Mouse (Mus musculus) small intestine, adult 2 months (tissue): Measurements from ENCODE around the gene Arhgap17. TPM values are rescaled to one million over a fixed set of nuclear protein-coding genes. Genes with fewer than 3 reads are reported as not detected.

Experiments
- H3K27ac ChIP-seq: fragments of 200-500 bp; 2 replicates; pipeline ENCODE4 v1.5.1; 2012; ENCODE audit warnings: low read depth, low read length, control low read depth, inconsistent platforms; ENCODE audit not compliant: insufficient read depth
- H3K27me3 ChIP-seq: fragments of 200-500 bp; 2 replicates; pipeline ENCODE4 v1.6.1; 2012; ENCODE audit warnings: mild to moderate bottlenecking, moderate library complexity, low read length, inconsistent platforms; ENCODE audit not compliant: control insufficient read depth, insufficient read depth
- H3K36me3 ChIP-seq: fragments of 200-500 bp; 2 replicates; pipeline ENCODE4 v1.6.1; 2012; ENCODE audit warnings: mild to moderate bottlenecking, low read length, control low read depth, inconsistent platforms; ENCODE audit not compliant: control insufficient read depth, insufficient read depth
- H3K4me1 ChIP-seq: fragments of 200-500 bp; 2 replicates; pipeline ENCODE4 v1.6.1; 2012; ENCODE audit warnings: low read length, inconsistent platforms, mixed read lengths; ENCODE audit not compliant: control insufficient read depth, insufficient read depth, insufficient read length
- H3K4me3 ChIP-seq: fragments of 200-500 bp; 2 replicates; pipeline ENCODE4 v1.5.1; 2012; ENCODE audit warnings: low read depth, mild to moderate bottlenecking, control low read depth, inconsistent platforms, low read length, moderate library complexity
- CTCF ChIP-seq: fragments of 200-500 bp; IDR thresholded peaks from 2 replicates; pipeline ENCODE4 v1.5.1; 2012; ENCODE audit warnings: low read depth, mild to moderate bottlenecking, control low read depth, inconsistent platforms, low read length, moderate library complexity, mixed read lengths; ENCODE audit not compliant: insufficient replicate concordance, insufficient read length; ENCODE audit errors: extremely low read depth
- POLR2A ChIP-seq: fragments of 200-500 bp; IDR thresholded peaks from 2 replicates; pipeline ENCODE4 v1.6.1; 2012; ENCODE audit warnings: low read depth, mild to moderate bottlenecking, control low read depth, inconsistent platforms, low read length, moderate library complexity
- WGBS: fragments of 180-500 bp; shearing (Covaris S2); methylation state at CpG from one replicate; pipeline ENCODE4 v1.1.7; 2018; 5-methylcytosine and 5-hydroxymethylcytosine counted together
- polyA plus RNA-seq: library from polyadenylated mRNA; depleted of rRNA; stranded (reverse); fragments of >200 nt; gene quantifications from 2 replicates; pipeline ENCODE4 v1.2.3, GENCODE M21; 2012

Arhgap17 gene
- polyA plus RNA-seq, 1 experiment = 69.8 TPM

DNA sequence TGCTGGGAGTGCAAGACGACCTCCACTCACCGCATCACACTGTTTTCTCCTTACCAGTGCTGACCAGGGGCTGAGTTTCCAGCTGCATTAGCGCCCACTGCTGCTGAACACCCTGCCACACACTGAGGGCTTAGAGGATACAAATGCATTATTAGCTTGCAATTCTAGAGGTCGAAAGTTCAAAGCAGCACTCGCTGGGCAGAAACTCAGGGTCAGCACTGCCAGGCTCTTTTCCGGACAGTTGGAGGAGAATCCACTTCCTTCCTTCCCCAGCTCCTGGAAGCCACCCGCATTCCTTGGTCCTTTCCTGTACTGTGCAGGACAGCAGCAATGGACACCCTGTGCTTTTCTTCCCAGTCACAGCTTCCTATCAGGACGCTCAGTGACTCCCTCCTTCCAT lies 31.4 kb downstream of the Arhgap17 start:
- 74% methylated on average over 8 of the region's 8 CpGs for WGBS
- no peak overlapping the region; the same call in 1 of the 2 replicates for H3K27ac ChIP-seq
- no peaks in the 10 kb centered on the region for H3K36me3 ChIP-seq
- H3K27me3 ChIP-seq = no peaks in the 10 kb centered on the region
- H3K4me1 ChIP-seq = peaks cover 13% of the 10 kb centered on the region; the same call in 1 of the 2 replicates
- no peak overlapping the region for H3K4me3 ChIP-seq
- no peak for TF ChIP-seq POLR2A
- no peak for TF ChIP-seq CTCF

DNA sequence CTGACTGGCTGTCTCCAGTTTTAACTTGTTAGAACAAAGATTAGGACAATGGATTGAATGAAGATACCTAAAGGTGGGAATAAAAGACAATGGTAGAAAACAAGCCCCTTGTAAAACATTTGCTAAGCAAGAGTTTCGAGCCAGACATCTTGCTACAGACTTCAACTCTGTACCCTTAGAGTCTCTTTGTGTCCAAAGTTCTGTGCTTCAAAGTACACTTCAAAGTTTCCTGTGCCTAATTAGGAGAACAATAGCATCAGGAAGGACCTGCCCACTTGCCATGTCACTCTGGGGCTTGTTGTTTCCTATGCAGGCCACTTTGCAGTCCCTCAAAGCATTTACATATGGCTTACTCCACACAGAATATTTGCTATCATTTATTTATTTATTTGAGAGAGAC lies 33.4 kb downstream of the Arhgap17 start:
- WGBS = 26% methylated on average over 1 of the region's 1 CpGs

DNA sequence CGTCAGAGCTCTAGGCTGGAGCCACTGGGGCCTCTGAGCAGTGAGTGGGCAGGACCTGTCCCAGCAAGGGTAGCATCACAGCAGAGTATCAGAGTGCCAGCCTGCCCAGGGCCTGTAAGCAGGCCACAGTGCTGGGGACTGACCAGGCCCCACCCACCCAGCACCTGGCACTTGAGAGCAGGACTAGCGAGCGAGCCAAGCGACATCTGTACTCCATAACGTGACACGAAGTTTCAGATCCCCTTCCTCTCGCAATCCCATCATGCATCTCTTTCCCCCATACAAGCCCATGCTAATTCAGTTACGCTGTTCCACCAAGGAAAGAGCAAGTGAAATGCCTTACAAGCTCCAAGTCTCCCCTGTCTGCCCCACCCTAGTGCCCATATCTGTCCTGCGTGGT lies 39.2 kb downstream of the Arhgap17 start:
- no peak overlapping the region for H3K27ac ChIP-seq
- no peak overlapping the region for H3K4me3 ChIP-seq
- TF ChIP-seq CTCF (no peak), POLR2A (no peak)
- WGBS = 83% methylated on average over 9 of the region's 9 CpGs
- peaks cover 2% of the 10 kb centered on the region; the same call in 1 of the 2 replicates for H3K4me1 ChIP-seq
- H3K36me3 ChIP-seq = peaks cover 32% of the 10 kb centered on the region
- no peaks in the 10 kb centered on the region for H3K27me3 ChIP-seq

More for the DNA sequence above, 33.4 kb downstream of the Arhgap17 start:
- Histone ChIP-seq H3K27me3 (no peaks in the 10 kb centered on the region), H3K4me1 (peaks cover 10% of the 10 kb centered on the region; the same call in 1 of the 2 replicates), H3K4me3 (no peak overlapping the region), H3K27ac (peak overlapping the region; percentile 49; the same call in 1 of the 2 replicates), H3K36me3 (peaks cover 2% of the 10 kb centered on the region; the same call in 1 of the 2 replicates)
- TF ChIP-seq CTCF = no peak

DNA sequence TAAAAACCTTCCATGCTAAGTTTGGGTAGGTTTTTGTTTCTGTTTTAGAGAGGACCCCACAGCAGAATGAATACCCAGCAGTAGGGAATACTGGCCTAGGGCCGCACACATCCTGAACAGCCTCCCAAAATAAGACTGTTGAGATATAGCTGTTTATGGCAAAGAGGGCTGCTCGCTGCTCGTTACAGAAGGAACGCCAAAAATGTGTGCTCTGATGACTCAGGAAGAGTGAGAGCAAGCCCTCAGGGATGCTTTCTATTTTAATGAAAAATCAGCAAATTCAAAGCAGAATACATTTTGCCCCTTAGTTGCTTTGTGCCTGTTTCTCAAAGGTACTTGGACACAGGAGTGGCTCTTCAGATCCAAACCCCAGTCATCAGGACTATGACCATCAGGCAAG lies 41.8 kb downstream of the Arhgap17 start:
- Histone ChIP-seq H3K36me3 (peaks cover 49% of the 10 kb centered on the region), H3K4me1 (peaks cover 2% of the 10 kb centered on the region; the same call in 1 of the 2 replicates), H3K27ac (no peak overlapping the region), H3K4me3 (no peak overlapping the region), H3K27me3 (no peaks in the 10 kb centered on the region)
- TF ChIP-seq POLR2A (no peak), CTCF (no peak)
- 82% methylated on average over 4 of the region's 4 CpGs for WGBS

DNA sequence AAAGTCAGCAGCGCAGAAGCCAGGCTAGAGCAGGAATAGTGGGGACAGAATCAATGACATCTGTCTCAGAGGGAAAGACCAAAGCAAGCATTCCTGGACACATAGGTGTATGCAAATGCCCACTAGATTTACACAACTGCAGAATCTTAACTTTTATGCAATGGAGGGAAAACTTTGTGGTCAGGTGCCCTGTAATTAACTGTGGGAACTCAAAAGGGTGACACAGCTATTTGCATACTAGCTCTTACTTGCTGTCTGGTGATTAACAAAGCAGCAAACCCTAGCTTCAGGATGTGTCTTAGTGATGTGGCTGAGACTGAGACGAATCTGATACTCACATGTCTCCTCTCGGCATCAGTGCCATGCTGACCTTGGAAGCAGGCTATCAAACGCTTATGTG lies 42.8 kb downstream of the Arhgap17 start:
- Histone ChIP-seq H3K36me3 (peaks cover 56% of the 10 kb centered on the region), H3K27ac (no peak overlapping the region), H3K4me1 (peaks cover 2% of the 10 kb centered on the region; the same call in 1 of the 2 replicates), H3K4me3 (no peak overlapping the region), H3K27me3 (no peaks in the 10 kb centered on the region)
- no peak for TF ChIP-seq POLR2A
- no peak for TF ChIP-seq CTCF
- WGBS = 91% methylated on average over 4 of the region's 4 CpGs

DNA sequence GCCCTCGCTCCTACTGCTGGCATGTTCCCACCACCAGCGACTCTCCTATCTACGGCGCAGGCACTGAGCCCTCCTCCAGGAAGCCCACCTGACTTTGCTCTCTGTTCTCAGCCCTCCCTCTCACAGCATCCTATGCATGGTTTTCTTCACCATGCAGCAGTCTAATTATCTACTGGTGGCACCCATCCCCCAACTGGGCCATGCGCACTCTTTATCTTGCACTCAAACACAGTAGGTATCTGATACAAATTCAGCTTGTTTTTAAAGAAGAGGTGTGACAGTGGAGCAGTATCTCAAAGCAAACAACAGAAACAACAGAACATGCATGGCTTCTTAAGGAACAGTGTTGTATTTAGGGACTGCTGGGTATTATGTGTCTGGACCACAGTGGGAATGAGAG lies 43.7 kb downstream of the Arhgap17 start:
- Histone ChIP-seq H3K36me3 (peaks cover 64% of the 10 kb centered on the region), H3K27ac (no peak overlapping the region), H3K4me3 (no peak overlapping the region), H3K4me1 (0 out of 2 replicates have a peak, but pooled peaks cover 2% of the 10 kb centered on the region), H3K27me3 (no peaks in the 10 kb centered on the region)
- TF ChIP-seq POLR2A (no peak), CTCF (no peak)
- 97% methylated on average over 5 of the region's 5 CpGs for WGBS

DNA sequence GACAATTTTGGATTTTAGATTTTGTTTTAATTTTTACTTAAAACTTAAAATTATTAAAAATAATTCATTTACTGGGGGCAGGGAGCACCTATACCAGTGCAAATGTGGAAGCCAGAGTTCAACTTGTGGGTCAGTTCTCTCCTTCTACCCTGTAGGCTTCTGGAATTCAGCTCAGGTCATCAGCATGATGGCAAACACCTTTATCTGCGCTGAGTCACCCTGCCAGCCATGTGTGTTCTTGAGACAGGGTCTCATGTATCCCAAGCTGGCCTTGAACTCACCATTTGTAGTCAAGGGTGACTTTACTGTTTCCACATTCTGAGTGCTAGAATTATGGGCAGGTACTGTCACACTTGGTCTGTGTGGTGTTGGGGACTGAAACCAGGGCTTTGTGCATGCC lies 45.6 kb downstream of the Arhgap17 start:
- Histone ChIP-seq H3K36me3 (peaks cover 77% of the 10 kb centered on the region), H3K27ac (no peak overlapping the region), H3K4me3 (no peak overlapping the region), H3K4me1 (no peaks in the 10 kb centered on the region), H3K27me3 (no peaks in the 10 kb centered on the region)
- no peak for TF ChIP-seq POLR2A
- TF ChIP-seq CTCF = no peak
- 93% methylated on average over 1 of the region's 1 CpGs for WGBS
